Mouse (Mus musculus): ENCODE results near the gene Bmi1. TPM values are rescaled to one million over a fixed set of nuclear protein-coding genes. Genes with fewer than 3 reads are reported as not detected.

The Bmi1 gene
- polyA plus RNA-seq, 1 experiment from 2014 or later, result 49.9 TPM

DNA sequence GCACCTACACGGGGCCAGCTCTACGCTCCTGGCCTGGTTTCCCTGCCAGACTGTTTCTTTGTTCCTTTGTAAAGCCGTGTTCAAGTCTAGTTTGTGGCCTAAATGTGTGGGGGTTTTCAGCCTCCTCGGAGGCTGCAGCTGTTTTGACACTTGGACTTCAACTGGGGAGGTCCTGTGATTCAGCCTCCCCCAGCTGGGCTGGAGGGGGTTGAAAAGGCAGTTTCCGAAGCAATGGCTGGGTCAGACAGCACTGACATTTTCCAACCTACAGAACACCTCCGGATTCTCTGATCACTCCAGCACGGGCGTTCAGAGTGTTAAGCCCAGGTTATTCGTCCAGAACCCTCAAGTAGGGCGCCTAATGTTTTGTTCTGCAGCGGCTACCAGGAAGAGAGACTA, 4.1 kb upstream of the Bmi1 start:
- peak overlapping the region; percentile 84 for H3K4me3 ChIP-seq (ENCODE audit: low read depth, low read length)
- no peaks in the 10 kb centered on the region for H3K36me3 ChIP-seq (replicated peaks; ENCODE audit: control insufficient read depth, insufficient read depth, low read depth, low read length)
- WGBS, result 2% methylated on average over 11 of the region's 11 CpGs
- no peaks in the 10 kb centered on the region for H3K27me3 ChIP-seq (ENCODE audit: control insufficient read depth, insufficient read depth, low read length)
- H3K27ac ChIP-seq (replicated peaks; ENCODE audit: low read depth, low read length), result peak overlapping the region; percentile 98
- no peaks in the 10 kb centered on the region for H3K4me1 ChIP-seq (ENCODE audit: control insufficient read depth, insufficient read depth, low read length)
- peak overlapping the region; percentile 88 for H3K4me2 ChIP-seq (ENCODE audit: low read depth, low read length)
- H3K9me3 ChIP-seq (replicated peaks; ENCODE audit: control insufficient read depth, low read length), result no peaks in the 10 kb centered on the region
- DNase-seq (ENCODE audit: low spot score) (no peak), ATAC-seq (replicated peaks; ENCODE audit: insufficient number of reproducible peaks, low FRiP score, low TSS enrichment, low read depth) (no peak)
- peak overlapping the region; percentile 99 for H3K9ac ChIP-seq (replicated peaks; ENCODE audit: low read length)

DNA sequence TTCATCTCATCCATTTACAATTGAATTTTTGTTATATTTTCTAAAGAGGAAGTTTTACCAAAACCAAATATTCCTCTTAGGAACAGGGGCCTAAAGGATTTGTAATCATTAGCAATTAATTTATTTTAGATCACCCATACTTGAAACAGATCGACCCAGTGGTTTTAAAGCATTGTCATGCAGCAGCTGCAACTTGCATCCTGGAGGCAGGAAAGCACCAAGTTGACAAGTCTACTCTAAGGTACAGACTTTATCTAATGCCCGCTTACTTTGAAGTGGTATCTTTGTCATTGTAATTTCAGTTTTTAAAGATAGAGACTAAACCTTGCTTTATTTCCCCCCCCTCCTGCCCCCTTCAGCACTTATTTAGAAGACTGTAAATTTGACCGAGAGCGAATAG, 3.1 kb upstream of the Bmi1 start:
- Histone ChIP-seq H3K4me2 (ENCODE audit: low read depth, low read length) (no peak overlapping the region), H3K36me3 (replicated peaks; ENCODE audit: control insufficient read depth, insufficient read depth, low read depth, low read length) (no peaks in the 10 kb centered on the region), H3K27me3 (ENCODE audit: control insufficient read depth, insufficient read depth, low read length) (no peaks in the 10 kb centered on the region), H3K4me1 (ENCODE audit: control insufficient read depth, insufficient read depth, low read length) (no peaks in the 10 kb centered on the region), H3K4me3 (ENCODE audit: low read depth, low read length) (no peak overlapping the region), H3K9ac (replicated peaks; ENCODE audit: low read length) (no peak overlapping the region), H3K27ac (replicated peaks; ENCODE audit: low read depth, low read length) (no peak overlapping the region), H3K9me3 (replicated peaks; ENCODE audit: control insufficient read depth, low read length) (no peaks in the 10 kb centered on the region)
- DNase-seq (ENCODE audit: low spot score), result no peak
- no peak for ATAC-seq (replicated peaks; ENCODE audit: insufficient number of reproducible peaks, low FRiP score, low TSS enrichment, low read depth)
- WGBS, result 10% methylated on average over 4 of the region's 4 CpGs

- Histone ChIP-seq H3K36me3 (replicated peaks; ENCODE audit: control insufficient read depth, insufficient read depth, low read depth, low read length) (no peaks in the 10 kb centered on the region), H3K9me3 (replicated peaks; ENCODE audit: control insufficient read depth, low read length) (no peaks in the 10 kb centered on the region), H3K9ac (replicated peaks; ENCODE audit: low read length) (no peak overlapping the region), H3K27me3 (ENCODE audit: control insufficient read depth, insufficient read depth, low read length) (no peaks in the 10 kb centered on the region), H3K4me3 (ENCODE audit: low read depth, low read length) (no peak overlapping the region), H3K4me2 (ENCODE audit: low read depth, low read length) (no peak overlapping the region), H3K27ac (replicated peaks; ENCODE audit: low read depth, low read length) (no peak overlapping the region), H3K4me1 (ENCODE audit: control insufficient read depth, insufficient read depth, low read length) (no peaks in the 10 kb centered on the region)
- DNase-seq (ENCODE audit: low spot score) (no peak), ATAC-seq (replicated peaks; ENCODE audit: insufficient number of reproducible peaks, low FRiP score, low TSS enrichment, low read depth) (no peak)
- 17% methylated on average over 4 of the region's 4 CpGs for whole genome bisulfite sequencing
Observed at GRCm38 (mm10) chr2:18674193-18674902, 2.5 kb upstream of the Bmi1 start.

DNA sequence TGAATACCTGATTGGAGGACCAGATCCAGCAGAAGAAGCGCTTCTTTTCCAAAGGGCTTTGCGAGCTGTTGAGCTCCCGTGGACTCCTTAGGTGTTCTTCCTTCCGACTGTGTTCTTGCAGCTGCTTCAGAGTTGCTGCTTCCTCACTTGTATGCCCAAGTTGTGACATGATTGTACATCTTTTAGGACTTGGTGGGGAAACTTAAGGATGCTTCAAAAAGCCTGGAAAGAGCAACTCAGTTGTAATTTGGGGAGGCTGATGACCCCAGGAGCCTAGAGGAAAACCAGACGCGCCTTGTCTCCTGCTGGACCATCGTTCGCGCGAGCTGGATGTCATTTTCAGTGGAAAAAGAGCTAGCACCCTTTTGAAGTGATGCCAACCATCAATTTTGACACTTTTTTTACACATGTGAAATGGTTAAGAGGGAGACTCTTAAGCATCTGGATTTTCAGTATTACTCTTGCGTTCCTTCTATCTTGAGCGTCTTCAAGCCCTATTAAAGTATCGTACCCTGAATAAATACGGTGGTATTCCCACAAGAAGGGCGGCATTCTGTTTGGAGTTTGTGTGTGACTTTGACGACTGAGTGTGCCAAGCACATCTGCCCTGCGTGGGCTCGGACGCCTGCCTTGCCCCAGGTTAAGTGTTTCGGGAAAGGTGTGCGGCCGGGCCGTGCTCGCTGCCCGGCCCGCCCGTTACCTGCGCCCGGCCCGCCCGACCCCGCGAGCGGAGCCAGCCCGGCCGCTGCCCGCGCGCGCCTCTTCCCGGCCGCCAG, 949 bp upstream of the Bmi1 start:
- no peaks in the 10 kb centered on the region for H3K36me3 ChIP-seq (replicated peaks; ENCODE audit: control insufficient read depth, insufficient read depth, low read depth, low read length)
- WGBS, result 1% methylated on average over 41 of the region's 42 CpGs
- H3K4me3 ChIP-seq (ENCODE audit: low read depth, low read length), result peak overlapping the region; percentile 81
- H3K27me3 ChIP-seq (ENCODE audit: control insufficient read depth, insufficient read depth, low read length), result peaks cover 5% of the 10 kb centered on the region
- H3K27ac ChIP-seq (replicated peaks; ENCODE audit: low read depth, low read length), result peak overlapping the region; percentile 85
- peak overlapping the region; percentile 76 for H3K4me2 ChIP-seq (ENCODE audit: low read depth, low read length)
- no peaks in the 10 kb centered on the region for H3K4me1 ChIP-seq (ENCODE audit: control insufficient read depth, insufficient read depth, low read length)
- DNase-seq (ENCODE audit: low spot score), result peak; percentile 29
- peak overlapping the region; percentile 77 for H3K9ac ChIP-seq (replicated peaks; ENCODE audit: low read length)
- no peaks in the 10 kb centered on the region for H3K9me3 ChIP-seq (replicated peaks; ENCODE audit: control insufficient read depth, low read length)
- ATAC-seq (replicated peaks; ENCODE audit: insufficient number of reproducible peaks, low FRiP score, low TSS enrichment, low read depth), result no peak

DNA sequence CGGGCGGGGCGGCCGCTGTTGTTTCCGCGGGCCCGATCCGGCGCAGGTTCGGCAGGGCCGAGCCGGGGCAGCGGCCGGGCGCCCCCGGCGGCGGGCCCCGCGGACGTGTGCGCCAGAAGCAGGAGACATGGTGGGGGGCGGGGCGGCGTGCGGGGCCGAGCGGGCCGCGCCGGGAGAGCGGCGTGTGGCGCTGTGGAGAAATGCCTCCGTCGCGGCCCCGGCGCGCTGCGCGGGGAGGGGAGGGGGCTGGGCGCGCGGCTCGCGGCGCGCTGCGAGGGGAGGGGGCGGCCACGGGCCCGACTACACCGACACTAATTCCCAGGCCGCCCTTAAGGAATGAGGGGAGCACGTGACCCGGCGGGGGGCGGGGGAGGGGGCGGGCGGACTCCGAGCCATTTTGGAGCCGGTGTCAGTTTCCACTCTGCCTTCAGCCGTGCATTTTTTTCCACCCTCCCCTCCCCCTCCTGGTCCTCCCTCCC, 322 bp upstream of the Bmi1 start:
- Histone ChIP-seq H3K36me3 (replicated peaks; ENCODE audit: control insufficient read depth, insufficient read depth, low read depth, low read length) (no peaks in the 10 kb centered on the region), H3K4me3 (ENCODE audit: low read depth, low read length) (peak overlapping the region; percentile 81), H3K9me3 (replicated peaks; ENCODE audit: control insufficient read depth, low read length) (no peaks in the 10 kb centered on the region), H3K9ac (replicated peaks; ENCODE audit: low read length) (peak overlapping the region; percentile 93), H3K4me2 (ENCODE audit: low read depth, low read length) (peak overlapping the region; percentile 83), H3K27ac (replicated peaks; ENCODE audit: low read depth, low read length) (peak overlapping the region; percentile 85), H3K4me1 (ENCODE audit: control insufficient read depth, insufficient read depth, low read length) (no peaks in the 10 kb centered on the region), H3K27me3 (ENCODE audit: control insufficient read depth, insufficient read depth, low read length) (peaks cover 6% of the 10 kb centered on the region)
- 0% methylated on average over 19 of the region's 64 CpGs for WGBS
- DNase-seq (ENCODE audit: low spot score) (peak; percentile 93), ATAC-seq (replicated peaks; ENCODE audit: insufficient number of reproducible peaks, low FRiP score, low TSS enrichment, low read depth) (peak; percentile 90)

- no peak for DNase-seq (ENCODE audit: low spot score)
- Histone ChIP-seq H3K9me3 (replicated peaks; ENCODE audit: control insufficient read depth, low read length) (no peaks in the 10 kb centered on the region), H3K4me1 (ENCODE audit: control insufficient read depth, insufficient read depth, low read length) (no peaks in the 10 kb centered on the region), H3K27me3 (ENCODE audit: control insufficient read depth, insufficient read depth, low read length) (peaks cover 8% of the 10 kb centered on the region), H3K4me3 (ENCODE audit: low read depth, low read length) (peak overlapping the region; percentile 81), H3K9ac (replicated peaks; ENCODE audit: low read length) (peak overlapping the region; percentile 93), H3K36me3 (replicated peaks; ENCODE audit: control insufficient read depth, insufficient read depth, low read depth, low read length) (no peaks in the 10 kb centered on the region), H3K4me2 (ENCODE audit: low read depth, low read length) (peak overlapping the region; percentile 83), H3K27ac (replicated peaks; ENCODE audit: low read depth, low read length) (no peak overlapping the region)
- under 1% methylated on average over 47 of the region's 55 CpGs for WGBS
- ATAC-seq (replicated peaks; ENCODE audit: insufficient number of reproducible peaks, low FRiP score, low TSS enrichment, low read depth), result no peak
Observed at GRCm38 (mm10) chr2:18677631-18678471, 1.0 kb downstream of the Bmi1 start.

GRCm38 (mm10) chr2:18679701-18680100, 2.9 kb downstream of the Bmi1 start:
- Histone ChIP-seq H3K9ac (replicated peaks; ENCODE audit: low read length) (no peak overlapping the region), H3K9me3 (replicated peaks; ENCODE audit: control insufficient read depth, low read length) (no peaks in the 10 kb centered on the region), H3K27ac (replicated peaks; ENCODE audit: low read depth, low read length) (no peak overlapping the region), H3K4me3 (ENCODE audit: low read depth, low read length) (no peak overlapping the region), H3K36me3 (replicated peaks; ENCODE audit: control insufficient read depth, insufficient read depth, low read depth, low read length) (peaks cover 3% of the 10 kb centered on the region), H3K4me2 (ENCODE audit: low read depth, low read length) (no peak overlapping the region), H3K4me1 (ENCODE audit: control insufficient read depth, insufficient read depth, low read length) (no peaks in the 10 kb centered on the region), H3K27me3 (ENCODE audit: control insufficient read depth, insufficient read depth, low read length) (peaks cover 10% of the 10 kb centered on the region)
- WGBS, result 6% methylated on average over 2 of the region's 2 CpGs
- no peak for ATAC-seq (replicated peaks; ENCODE audit: insufficient number of reproducible peaks, low FRiP score, low TSS enrichment, low read depth)
- no peak for DNase-seq (ENCODE audit: low spot score)

All from embryonic facial prominence, embryonic 11.5 days (tissue).